Mouse (Mus musculus) E14TG2a.4 (cell line): ENCODE data around the gene Myo3b.

Source experiments
- CTCF ChIP-seq: conservative IDR thresholded peaks from 2 replicates; pipeline ENCODE4 v1.5.1; 2014; ENCODE audit warnings: low read length
- NANOG ChIP-seq: IDR thresholded peaks from 2 replicates; pipeline ENCODE4 v1.6.1; 2014; ENCODE audit warnings: borderline replicate concordance, low read length, mixed read lengths
- POU5F1 ChIP-seq: IDR thresholded peaks from 2 replicates; pipeline ENCODE4 v1.6.1; 2014; ENCODE audit warnings: low read length, borderline replicate concordance

GRCm38 (mm10) chr2:70369421-70369820, 330.5 kb downstream of the Myo3b start:
- TF ChIP-seq CTCF (no peak), POU5F1 (no peak), NANOG (no peak)
